Mouse (Mus musculus): Measurements from ENCODE around the gene Wwp2. TPM values are rescaled to one million over a fixed set of nuclear protein-coding genes. Genes with fewer than 3 reads are reported as not detected.
A peak's percentile ranks its signal among the peaks of the same experiment; 100 is the strongest.

Wwp2 gene
- total RNA-seq, 2 experiments from 2014 or later, result 32.7 to 33.2 TPM

- no peak for DNase-seq (ENCODE audit: low spot score in 2 of 2)
These were observed 11.0 kb upstream of the Wwp2 start for GRCm38 (mm10) chr8:107425230-107425597.

DNA sequence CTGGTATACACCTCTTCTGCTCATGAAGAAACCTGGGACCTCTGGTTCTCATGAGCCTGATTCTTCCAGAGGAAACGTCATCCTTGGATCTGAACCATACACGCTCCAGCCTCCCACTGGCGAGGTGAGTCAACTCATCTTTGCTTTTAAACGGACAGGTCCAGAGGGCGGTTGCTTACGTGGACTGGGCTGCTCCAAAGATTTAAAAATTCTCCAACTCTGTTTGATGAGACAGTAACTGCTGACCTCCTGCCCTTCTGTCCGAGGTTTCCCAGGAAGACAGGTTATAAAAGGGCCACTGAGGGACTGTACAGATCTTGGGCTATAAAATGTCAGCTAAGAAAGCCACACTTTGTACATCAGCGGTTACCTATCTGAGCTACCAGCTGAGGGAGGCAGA is 5.3 kb upstream of the Wwp2 start:
- DNase-seq (ENCODE audit: low spot score in 2 of 2), result no peak

DNA sequence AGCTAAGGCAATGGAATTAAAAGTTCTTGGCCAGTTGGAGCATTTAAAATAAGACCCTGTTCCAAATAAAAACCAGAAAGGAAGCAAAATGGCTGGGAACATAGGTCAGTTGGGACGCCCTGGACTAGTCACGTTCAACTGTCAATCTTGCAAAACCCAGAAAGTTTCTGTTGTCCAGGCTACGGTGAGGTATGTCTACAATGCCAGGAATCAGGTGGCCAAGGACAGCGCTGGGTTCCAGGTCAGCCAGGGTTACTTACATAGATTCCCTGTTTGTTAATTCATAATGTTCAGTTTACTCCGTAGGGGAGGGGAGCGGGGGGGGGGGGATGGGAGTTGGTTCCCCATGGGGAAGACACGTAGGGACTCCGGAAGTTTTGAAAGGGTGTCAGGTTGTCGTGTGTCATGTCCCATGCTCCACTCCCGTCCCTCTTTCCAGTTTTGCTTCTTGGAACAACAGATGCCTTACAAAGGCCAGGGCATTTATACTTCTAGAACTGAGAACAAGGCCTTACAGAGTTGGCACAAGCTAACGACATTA is 674 bp upstream of the Wwp2 start:
- no peak for DNase-seq (ENCODE audit: low spot score in 2 of 2)

- no peak for DNase-seq (ENCODE audit: low spot score in 2 of 2)
These were observed 766 bp downstream of the Wwp2 start for GRCm38 (mm10) chr8:107436841-107437421.

- DNase-seq (ENCODE audit: low spot score in 2 of 2), result no peak
These were observed 1.5 kb downstream of the Wwp2 start for GRCm38 (mm10) chr8:107437711-107438110.

GRCm38 (mm10) chr8:107439880-107440625 is 3.9 kb downstream of the Wwp2 start:
- DNase-seq (ENCODE audit: low spot score in 2 of 2), result no peak

DNA sequence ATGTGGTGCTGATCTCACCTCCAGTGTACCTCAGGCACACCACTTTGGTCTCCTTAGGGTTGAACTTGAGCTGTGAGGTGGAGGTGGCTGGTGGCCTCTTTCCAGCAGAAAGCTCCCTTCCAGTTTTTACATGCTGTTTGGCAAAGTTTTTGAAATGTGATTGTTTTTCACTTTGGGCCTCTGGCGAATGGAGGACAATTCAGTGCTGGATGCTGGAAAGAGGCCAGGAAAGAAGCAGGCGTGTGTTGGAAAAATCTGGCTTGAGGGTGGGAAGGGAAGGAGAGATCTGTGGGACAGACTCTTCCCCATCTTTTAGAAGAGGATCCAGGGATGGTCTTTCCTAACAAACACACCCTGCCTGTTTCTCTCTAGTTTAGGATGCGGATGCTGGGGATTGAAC is 8.5 kb downstream of the Wwp2 start:
- DNase-seq (ENCODE audit: low spot score in 2 of 2), result no peak

DNA sequence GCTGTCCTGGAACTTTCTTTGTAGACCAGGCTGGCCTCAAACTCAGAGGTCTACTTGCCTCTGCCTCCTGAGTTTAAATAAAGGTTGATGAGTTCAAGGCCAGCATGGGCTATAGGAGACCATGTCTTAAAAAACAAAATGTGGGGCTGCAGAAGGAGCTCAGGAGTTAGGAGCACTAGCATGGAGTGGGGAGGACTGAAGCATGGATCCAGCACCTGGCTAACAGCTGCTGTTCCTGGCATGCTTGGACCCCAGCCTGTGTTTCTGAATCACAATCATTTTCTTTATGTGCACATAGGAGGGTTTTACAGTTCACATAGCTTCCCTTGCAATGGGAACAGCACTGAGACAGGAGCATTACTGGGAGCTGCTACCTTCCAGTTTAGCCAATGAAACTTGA is 11.5 kb downstream of the Wwp2 start:
- DNase-seq (ENCODE audit: low spot score in 2 of 2), result no peak

GRCm38 (mm10) chr8:107448382-107448889 is 12.3 kb downstream of the Wwp2 start:
- DNase-seq (ENCODE audit: low spot score in 2 of 2), result no peak

GRCm38 (mm10) chr8:107449130-107449529 is 13.0 kb downstream of the Wwp2 start:
- DNase-seq (ENCODE audit: low spot score in 2 of 2), result no peak

- DNase-seq (ENCODE audit: low spot score in 2 of 2), result no peak
These were observed 13.5 kb downstream of the Wwp2 start for GRCm38 (mm10) chr8:107449655-107450054.

- no peak for DNase-seq (ENCODE audit: low spot score in 2 of 2)
These were observed 15.4 kb downstream of the Wwp2 start for GRCm38 (mm10) chr8:107451414-107452066.

- DNase-seq (ENCODE audit: low spot score in 2 of 2), result no peak
These were observed 17.2 kb downstream of the Wwp2 start for GRCm38 (mm10) chr8:107453386-107453785.

DNA sequence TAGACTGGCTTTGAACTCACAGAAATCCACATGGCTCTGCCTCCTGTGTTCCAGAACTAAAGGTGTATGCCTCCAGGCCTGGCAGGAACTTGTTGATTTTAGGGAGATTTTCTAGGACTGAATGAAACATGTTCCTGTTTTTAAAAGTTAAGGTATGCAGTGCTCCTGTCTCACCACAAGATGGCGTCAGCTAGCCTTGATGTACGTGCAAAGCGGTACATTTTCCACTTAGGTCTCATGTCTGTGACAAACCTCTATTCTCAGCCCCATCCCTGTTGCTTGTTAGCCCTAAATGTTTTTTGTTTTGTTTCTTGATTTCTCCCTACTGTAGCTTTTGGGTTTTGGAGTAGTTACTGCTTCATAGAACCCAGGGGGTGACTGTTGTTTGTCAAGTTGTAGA is 19.1 kb downstream of the Wwp2 start:
- peak in 1 of 2 experiments; percentile 23 for DNase-seq (ENCODE audit: low spot score in 2 of 2)

- DNase-seq (ENCODE audit: low spot score in 2 of 2), result peak in 1 of 2 experiments; percentile 20
These were observed 21.6 kb downstream of the Wwp2 start for GRCm38 (mm10) chr8:107457725-107458124.

GRCm38 (mm10) chr8:107458281-107458680 is 22.1 kb downstream of the Wwp2 start:
- no peak for DNase-seq (ENCODE audit: low spot score in 2 of 2)

GRCm38 (mm10) chr8:107462423-107462822 is 26.3 kb downstream of the Wwp2 start:
- DNase-seq (ENCODE audit: low spot score in 2 of 2), result no peak

DNA sequence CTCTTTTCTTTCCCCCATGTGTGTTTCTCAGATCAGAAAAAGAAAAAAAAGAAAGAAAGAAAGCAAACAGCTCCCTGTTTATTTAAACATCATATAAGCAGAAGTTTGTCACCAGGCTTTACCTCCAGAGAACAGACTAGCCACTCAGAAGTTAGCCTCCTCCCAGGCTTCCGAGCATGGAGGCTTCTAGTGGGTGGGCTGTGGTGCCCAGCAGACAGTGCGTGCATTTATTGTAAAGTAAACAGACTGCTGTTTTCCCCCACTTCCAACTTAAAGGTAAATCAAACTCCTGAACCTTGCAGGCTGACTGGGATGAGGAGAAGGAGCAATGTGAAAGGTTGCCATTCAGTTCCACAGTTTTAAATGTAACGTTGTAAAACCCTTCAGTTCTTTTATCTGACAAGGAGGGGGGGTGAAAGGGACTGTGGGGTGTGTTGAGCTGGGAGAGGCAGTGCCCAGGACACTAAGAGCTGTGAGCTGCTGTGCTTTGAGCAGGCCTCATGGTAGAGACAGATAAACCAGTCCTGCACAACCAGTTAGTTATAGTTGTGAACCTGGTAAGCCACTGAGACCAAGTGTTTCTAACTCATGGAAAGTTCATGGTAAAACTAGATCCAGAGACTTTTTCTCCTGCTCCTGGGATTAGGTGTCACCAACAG is 29.3 kb downstream of the Wwp2 start:
- DNase-seq (ENCODE audit: low spot score in 2 of 2), result no peak

GRCm38 (mm10) chr8:107466642-107467041 is 30.5 kb downstream of the Wwp2 start:
- no peak for DNase-seq (ENCODE audit: low spot score in 2 of 2)

DNA sequence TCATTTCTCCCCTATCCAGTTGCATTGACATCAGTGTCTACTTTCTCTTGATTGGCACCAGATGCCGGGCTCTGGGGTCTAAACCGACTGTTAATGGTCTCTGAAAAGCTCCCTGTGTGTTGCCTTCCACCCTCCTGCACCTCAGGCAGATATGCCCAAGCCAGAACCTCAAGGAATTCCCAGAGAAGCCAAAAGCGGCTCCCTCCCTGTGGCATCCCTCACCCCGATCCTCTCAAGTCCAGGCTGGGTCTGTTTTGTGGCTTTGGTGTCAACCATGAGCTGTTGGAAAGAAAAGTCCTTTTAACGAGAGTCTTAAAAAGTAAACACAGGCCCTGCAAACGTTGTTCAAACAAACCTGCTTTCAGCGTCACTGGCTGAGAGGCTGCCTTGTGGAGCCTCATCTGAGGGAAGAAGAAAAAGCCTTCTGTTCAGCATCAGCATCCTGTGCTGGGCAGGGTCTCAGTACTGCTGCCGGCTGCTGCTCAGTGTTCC is 32.7 kb downstream of the Wwp2 start:
- no peak for DNase-seq (ENCODE audit: low spot score in 2 of 2)

GRCm38 (mm10) chr8:107470302-107470701 is 34.1 kb downstream of the Wwp2 start:
- no peak for DNase-seq (ENCODE audit: low spot score in 2 of 2)

Data from adrenal gland, adult 18-20 months (tissue).